Mouse (Mus musculus) spleen, adult 2 months (tissue): Measurements from ENCODE around the gene Ndufab1. TPM values are rescaled to one million over a fixed set of nuclear protein-coding genes. Genes with fewer than 3 reads are reported as not detected.
A peak's percentile ranks its signal among the peaks of the same experiment; 100 is the strongest.

ENCODE experiments used
- DNase-seq, 2 experiments: peaks; one replicate each; pipeline versions ENCODE4 v3.0.0 to v3.0.0-alpha.2; 2012 to 2021; ENCODE audit warnings: low spot score in 2 of 2, low read depth in 1 of 2
- H3K27ac ChIP-seq: fragments of 200-500 bp; 2 replicates; pipeline ENCODE4 v1.5.1; 2012; ENCODE audit warnings: low read length, inconsistent platforms; ENCODE audit not compliant: insufficient read depth
- H3K27me3 ChIP-seq: fragments of 200-500 bp; 2 replicates; pipeline ENCODE4 v1.6.1; 2012; ENCODE audit warnings: mild to moderate bottlenecking, moderate library complexity, low read length, inconsistent platforms; ENCODE audit not compliant: control insufficient read depth, insufficient read depth
- H3K36me3 ChIP-seq: fragments of 200-500 bp; 2 replicates; pipeline ENCODE4 v1.6.1; 2012; ENCODE audit warnings: mild to moderate bottlenecking, low read length, inconsistent platforms; ENCODE audit not compliant: control insufficient read depth, insufficient read depth
- H3K4me1 ChIP-seq: fragments of 200-500 bp; 2 replicates; pipeline ENCODE4 v1.6.1; 2011; ENCODE audit warnings: inconsistent platforms; ENCODE audit not compliant: control insufficient read depth, insufficient read depth, insufficient read length
- H3K4me3 ChIP-seq: fragments of 200-500 bp; 2 replicates; pipeline ENCODE4 v1.5.1; 2011; ENCODE audit warnings: mild to moderate bottlenecking, inconsistent platforms; ENCODE audit not compliant: insufficient read depth, insufficient read length; ENCODE audit errors: extremely low read depth
- CTCF ChIP-seq: fragments of 200-500 bp; IDR thresholded peaks from 2 replicates; pipeline ENCODE4 v1.5.1; 2011; ENCODE audit warnings: mild to moderate bottlenecking, inconsistent platforms; ENCODE audit not compliant: insufficient read depth, insufficient read length, insufficient replicate concordance; ENCODE audit errors: extremely low read depth
- POLR2A ChIP-seq: fragments of 200-500 bp; IDR thresholded peaks from 2 replicates; pipeline ENCODE4 v1.6.1; 2011; ENCODE audit warnings: low read depth, low read length, inconsistent platforms
- WGBS: fragments of 180-500 bp; shearing (Covaris S2); methylation state at CpG from one replicate; pipeline ENCODE4 v1.1.7; 2018; 5-methylcytosine and 5-hydroxymethylcytosine counted together
- polyA plus RNA-seq: library from polyadenylated mRNA; depleted of rRNA; stranded (reverse); fragments of >200 nt; gene quantifications from 2 replicates; pipeline ENCODE4 v1.2.3, GENCODE M21; 2012; rRNA removed

The Ndufab1 gene
- polyA plus RNA-seq: 103 and 141 TPM in 2 replicates

- peaks cover 5% of the 10 kb centered on the region; the same call in 1 of the 2 replicates for H3K36me3 ChIP-seq
- H3K27me3 ChIP-seq: no peaks in the 10 kb centered on the region
- TF ChIP-seq CTCF: peak; percentile 79; the same call in 1 of the 2 replicates
- TF ChIP-seq POLR2A: no peak; the same call in 1 of the 2 replicates
- H3K4me3 ChIP-seq: peak within 1 kb of the TSS; percentile 91
- H3K27ac ChIP-seq: peak within 1 kb of the TSS; percentile 55; the same call in 1 of the 2 replicates
- H3K4me1 ChIP-seq: peaks cover 3% of the 10 kb centered on the region
- DNase-seq: peak; percentile 74 to 85
- WGBS: 1% methylated on average over 42 of the region's 43 CpGs
These were observed at the start of gene Ndufab1 for GRCm38 (mm10) chr7:122101747-122102244. Ndufab1 (minus strand) TSS chr7:122101886.

GRCm38 (mm10) chr7:122140991-122141390, 39.3 kb upstream of the Ndufab1 start:
- Histone ChIP-seq H3K4me3 (no peak overlapping the region), H3K4me1 (no peaks in the 10 kb centered on the region), H3K27ac (no peak overlapping the region), H3K36me3 (peaks cover 52% of the 10 kb centered on the region), H3K27me3 (no peaks in the 10 kb centered on the region)
- TF ChIP-seq CTCF: no peak
- no peak for TF ChIP-seq POLR2A
- DNase-seq: no peak

DNA sequence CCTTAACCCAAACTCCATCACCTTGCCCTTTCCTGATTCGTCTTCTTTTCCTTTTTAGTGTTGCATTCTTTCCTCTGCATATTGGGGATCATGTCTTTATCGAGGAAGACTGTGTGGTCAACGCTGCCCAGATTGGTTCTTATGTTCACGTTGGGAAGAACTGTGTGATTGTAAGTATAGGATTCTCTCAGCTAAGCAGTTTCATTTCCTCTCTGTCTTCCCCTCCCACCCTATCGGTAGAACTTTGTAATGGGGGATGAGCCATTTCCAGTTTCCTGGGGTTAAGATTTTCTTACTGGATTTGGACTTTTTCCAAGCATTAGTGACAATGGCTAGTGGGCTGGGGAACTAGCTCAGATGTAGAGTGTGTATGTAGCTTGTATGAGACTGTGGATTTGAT, 36.5 kb upstream of the Ndufab1 start:
- Histone ChIP-seq H3K27me3 (no peaks in the 10 kb centered on the region), H3K4me1 (peaks cover 2% of the 10 kb centered on the region; the same call in 1 of the 2 replicates), H3K4me3 (no peak overlapping the region), H3K27ac (no peak overlapping the region), H3K36me3 (peaks cover 45% of the 10 kb centered on the region)
- no peak for TF ChIP-seq CTCF
- no peak for TF ChIP-seq POLR2A
- WGBS: 75% methylated on average over 5 of the region's 5 CpGs
- DNase-seq: no peak

DNA sequence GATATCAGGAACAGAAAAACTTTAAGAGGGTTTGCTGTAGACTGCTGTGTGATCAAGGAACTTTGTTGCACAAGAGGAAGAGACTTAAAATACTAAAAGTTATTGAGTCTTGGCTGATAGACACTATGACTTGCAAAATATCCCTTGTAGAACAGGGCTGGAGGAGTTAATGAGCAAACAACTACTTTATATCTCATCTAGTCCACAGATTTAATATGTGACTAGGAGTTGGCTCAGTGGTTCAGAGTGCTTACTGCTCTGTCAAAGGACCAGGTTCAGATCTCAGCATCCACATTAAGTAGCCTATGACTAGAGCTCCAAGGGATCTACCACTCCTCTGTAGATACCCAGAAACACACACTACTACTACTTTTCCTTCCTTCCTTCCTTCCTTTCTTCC, 35.4 kb upstream of the Ndufab1 start:
- Histone ChIP-seq H3K27me3 (no peaks in the 10 kb centered on the region), H3K4me3 (no peak overlapping the region), H3K4me1 (peaks cover 2% of the 10 kb centered on the region; the same call in 1 of the 2 replicates), H3K27ac (no peak overlapping the region), H3K36me3 (peaks cover 37% of the 10 kb centered on the region)
- TF ChIP-seq POLR2A (no peak), CTCF (no peak)
- DNase-seq: no peak

- 82% methylated on average over 10 of the region's 10 CpGs for WGBS
- Histone ChIP-seq H3K27me3 (no peaks in the 10 kb centered on the region), H3K27ac (no peak overlapping the region), H3K4me1 (peaks cover 2% of the 10 kb centered on the region; the same call in 1 of the 2 replicates), H3K36me3 (peaks cover 31% of the 10 kb centered on the region), H3K4me3 (no peak overlapping the region)
- no peak for DNase-seq
- TF ChIP-seq CTCF (no peak), POLR2A (no peak)
These were observed 33.4 kb upstream of the Ndufab1 start for GRCm38 (mm10) chr7:122135070-122135469.

GRCm38 (mm10) chr7:122133338-122133625, 31.6 kb upstream of the Ndufab1 start:
- no peak for TF ChIP-seq POLR2A
- TF ChIP-seq CTCF: no peak
- no peaks in the 10 kb centered on the region for H3K27me3 ChIP-seq
- H3K36me3 ChIP-seq: peaks cover 15% of the 10 kb centered on the region
- peak overlapping the region; percentile 83 for H3K27ac ChIP-seq
- 12% methylated on average over 8 of the region's 8 CpGs for WGBS
- DNase-seq: no peak
- peaks cover 2% of the 10 kb centered on the region; the same call in 1 of the 2 replicates for H3K4me1 ChIP-seq
- H3K4me3 ChIP-seq: peak overlapping the region; percentile 98

DNA sequence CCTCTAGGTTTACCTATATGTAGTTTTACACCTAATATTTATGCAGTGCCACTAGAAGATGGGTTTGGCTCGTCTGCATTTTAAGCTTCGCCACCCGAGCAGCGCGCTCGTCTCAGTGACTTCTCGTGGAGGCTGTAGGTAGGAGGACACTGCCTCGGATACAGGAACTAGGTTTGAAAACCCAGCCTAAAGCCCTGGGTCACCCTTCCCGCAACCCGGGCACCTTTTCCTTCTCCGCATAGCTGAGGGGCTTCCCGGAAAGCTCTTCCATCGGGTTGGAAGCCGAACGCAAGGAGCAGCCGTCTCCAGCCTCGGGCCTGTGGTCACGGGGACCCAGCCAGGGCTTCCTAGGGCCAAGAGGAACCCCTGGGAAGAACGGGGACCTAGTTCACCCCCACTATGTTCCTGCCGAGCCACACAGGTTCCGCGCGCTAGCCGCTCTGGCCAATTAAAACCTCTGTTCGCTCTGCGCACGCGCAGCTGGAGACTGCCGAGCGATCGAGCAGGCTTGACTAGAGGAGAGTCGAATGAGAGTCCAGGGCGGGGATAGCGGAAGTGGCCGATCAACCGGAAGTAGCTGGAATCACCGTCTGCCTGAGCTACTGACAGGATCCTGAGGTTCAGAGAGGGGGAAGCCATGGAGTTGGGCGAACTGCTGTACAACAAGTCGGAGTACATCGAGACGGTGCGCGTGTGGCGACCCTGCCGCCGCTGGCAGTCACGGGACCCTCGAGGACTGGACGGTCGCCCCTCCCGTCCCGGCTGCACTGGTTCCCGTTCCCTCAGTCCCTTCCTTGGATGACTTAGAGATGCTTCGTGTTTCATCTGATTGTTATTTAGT, 31.0 kb upstream of the Ndufab1 start, which contains the start of the genes Palb2 and Dctn5:
TSS of gene Palb2 (minus strand) at position 489 of the 841 bp plus-strand sequence.
TSS of gene Dctn5 (plus strand) at position 545 of the 841 bp plus-strand sequence.
- Histone ChIP-seq H3K27ac (peak within 1 kb of the TSS; percentile 83), H3K36me3 (peaks cover 15% of the 10 kb centered on the region), H3K27me3 (no peaks in the 10 kb centered on the region), H3K4me3 (peak within 1 kb of the TSS; percentile 98), H3K4me1 (peaks cover 2% of the 10 kb centered on the region; the same call in 1 of the 2 replicates)
- DNase-seq: peak; percentile 93 to 98
- TF ChIP-seq POLR2A (peak; percentile 68; the same call in 1 of the 2 replicates), CTCF (no peak)
- WGBS: under 1% methylated on average over 54 of the region's 54 CpGs
